Mouse (Mus musculus): ENCODE measurements around the gene Sv2b.

Gene Sv2b

GRCm38 (mm10) chr7:75292246-75292645, 16.8 kb downstream of the Sv2b start:
- DNase-seq (ENCODE audit: inconsistent ontology term), result no peak

GRCm38 (mm10) chr7:75290554-75290953, 18.5 kb downstream of the Sv2b start:
- DNase-seq (ENCODE audit: inconsistent ontology term), result no peak

GRCm38 (mm10) chr7:75287237-75287636, 21.8 kb downstream of the Sv2b start:
- DNase-seq (ENCODE audit: inconsistent ontology term), result no peak

GRCm38 (mm10) chr7:75282951-75283350, 26.1 kb downstream of the Sv2b start:
- no peak for DNase-seq (ENCODE audit: inconsistent ontology term)

GRCm38 (mm10) chr7:75282080-75282650, 26.9 kb downstream of the Sv2b start:
- DNase-seq (ENCODE audit: inconsistent ontology term), result no peak

GRCm38 (mm10) chr7:75281106-75281505, 28.0 kb downstream of the Sv2b start:
- no peak for DNase-seq (ENCODE audit: inconsistent ontology term)

- DNase-seq (ENCODE audit: inconsistent ontology term), result no peak
These were observed 31.2 kb downstream of the Sv2b start for GRCm38 (mm10) chr7:75277847-75278246.

GRCm38 (mm10) chr7:75276739-75277138, 32.3 kb downstream of the Sv2b start:
- DNase-seq (ENCODE audit: inconsistent ontology term), result no peak

GRCm38 (mm10) chr7:75274518-75274917, 34.5 kb downstream of the Sv2b start:
- DNase-seq (ENCODE audit: inconsistent ontology term), result no peak

GRCm38 (mm10) chr7:75273633-75274032, 35.4 kb downstream of the Sv2b start:
- DNase-seq (ENCODE audit: inconsistent ontology term), result no peak

GRCm38 (mm10) chr7:75271921-75272381, 37.1 kb downstream of the Sv2b start:
- no peak for DNase-seq (ENCODE audit: inconsistent ontology term)

GRCm38 (mm10) chr7:75271306-75271705, 37.8 kb downstream of the Sv2b start:
- DNase-seq (ENCODE audit: inconsistent ontology term), result no peak

- peak; percentile 83 for DNase-seq (ENCODE audit: inconsistent ontology term)
These were observed 41.8 kb downstream of the Sv2b start for GRCm38 (mm10) chr7:75267236-75267635.

- no peak for DNase-seq (ENCODE audit: inconsistent ontology term)
These were observed 43.8 kb downstream of the Sv2b start for GRCm38 (mm10) chr7:75265241-75265640.

GRCm38 (mm10) chr7:75259945-75260344, 49.1 kb downstream of the Sv2b start:
- peak; percentile 88 for DNase-seq (ENCODE audit: inconsistent ontology term)

GRCm38 (mm10) chr7:75253611-75254250, 55.3 kb downstream of the Sv2b start:
- DNase-seq (ENCODE audit: inconsistent ontology term), result no peak

- peak; percentile 74 for DNase-seq (ENCODE audit: inconsistent ontology term)
These were observed 68.1 kb downstream of the Sv2b start for GRCm38 (mm10) chr7:75240754-75241507.

GRCm38 (mm10) chr7:75236386-75236785, 72.7 kb downstream of the Sv2b start:
- no peak for DNase-seq (ENCODE audit: inconsistent ontology term)

GRCm38 (mm10) chr7:75224206-75224605, 84.9 kb downstream of the Sv2b start:
- no peak for DNase-seq (ENCODE audit: inconsistent ontology term)

GRCm38 (mm10) chr7:75222704-75223431, 86.2 kb downstream of the Sv2b start:
- DNase-seq (ENCODE audit: inconsistent ontology term), result no peak

- DNase-seq (ENCODE audit: inconsistent ontology term), result peak; percentile 91
These were observed 88.3 kb downstream of the Sv2b start for GRCm38 (mm10) chr7:75220786-75221185.

GRCm38 (mm10) chr7:75220296-75220695, 88.8 kb downstream of the Sv2b start:
- DNase-seq (ENCODE audit: inconsistent ontology term), result no peak

All from Muller cell, postnatal 12 days (primary cell).